Mouse (Mus musculus) thymus, postnatal 10 days (tissue): ENCODE data around the gene Itsn2.
"Not testable (repeated sequence)": the region's sequence is repeated elsewhere in the genome, so short reads cannot be mapped to it uniquely, and the experiment has no call there.

ENCODE experiments used
- DNase-seq, 2 experiments: peaks; one replicate each; pipeline ENCODE4 v3.0.0; 2021; ENCODE audit warnings: low spot score in 2 of 2

Itsn2 gene

GRCm38 (mm10) chr12:4598666-4599428, 6.4 kb downstream of the Itsn2 start:
- DNase-seq: no peak

DNA sequence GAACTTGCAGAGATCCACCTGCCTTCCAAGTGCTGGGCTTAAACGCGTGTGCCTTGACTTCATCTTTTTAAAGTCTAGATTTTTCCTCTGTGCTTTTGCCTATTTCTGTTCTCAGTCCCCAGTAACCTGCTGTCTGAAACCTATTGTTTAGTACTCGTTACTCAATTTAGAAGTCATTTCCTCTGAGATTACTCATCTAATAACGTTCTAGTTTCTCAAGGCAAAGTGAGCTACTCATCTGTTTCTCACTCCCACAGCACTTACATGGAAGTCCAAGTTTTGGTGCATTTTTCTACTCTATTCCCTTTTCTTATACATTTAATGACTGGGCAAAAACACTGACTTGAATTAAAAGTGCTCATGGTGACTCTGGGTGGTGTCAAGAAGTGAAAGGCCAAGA, 7.3 kb downstream of the Itsn2 start:
- no peak for DNase-seq

DNA sequence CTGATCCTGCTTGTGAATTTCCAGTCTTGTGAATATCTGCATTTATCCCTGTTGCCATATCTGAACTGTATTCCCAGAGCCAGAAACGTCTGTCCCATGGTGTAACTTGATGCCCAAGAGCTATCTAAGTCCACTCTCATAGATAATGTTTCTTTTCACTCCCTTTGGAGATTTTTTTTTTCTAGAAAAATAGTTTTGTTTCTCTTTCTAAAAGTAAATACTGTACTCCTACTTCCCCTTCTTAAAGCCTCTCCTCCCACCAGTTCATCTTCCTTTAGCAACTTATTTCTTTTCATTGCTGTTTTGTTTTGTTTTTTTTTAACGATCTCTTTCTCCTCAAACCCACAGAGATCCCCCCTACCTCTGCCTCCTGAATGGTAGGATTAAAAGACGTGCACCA, 14.2 kb downstream of the Itsn2 start:
- DNase-seq: no peak

- no peak for DNase-seq
Measured at GRCm38 (mm10) chr12:4614722-4615121, 22.3 kb downstream of the Itsn2 start.

DNA sequence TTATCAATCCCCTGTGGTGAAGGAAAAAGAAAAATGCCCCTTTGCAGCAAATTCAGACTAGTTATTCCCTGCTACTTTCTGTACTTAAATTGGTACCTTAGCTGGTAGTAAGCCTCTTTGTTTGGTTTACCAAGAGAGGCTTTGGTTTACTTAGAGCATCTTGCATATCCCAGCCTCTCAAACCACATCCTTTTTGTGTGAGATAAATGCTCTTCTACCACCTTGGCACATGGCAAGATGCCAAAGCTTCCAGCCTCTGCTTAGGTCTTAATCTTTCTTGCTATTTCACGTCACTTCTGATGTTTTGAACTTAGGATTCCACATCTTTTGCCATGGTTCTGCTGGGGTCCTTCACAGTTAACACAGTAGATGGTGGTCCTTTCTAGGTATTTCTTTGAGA, 31.8 kb downstream of the Itsn2 start:
- peak in 1 of 2 experiments; percentile 21 for DNase-seq

- no peak for DNase-seq
Measured at GRCm38 (mm10) chr12:4632957-4633356, 40.5 kb downstream of the Itsn2 start.

GRCm38 (mm10) chr12:4638438-4638837, 46.0 kb downstream of the Itsn2 start:
- no peak for DNase-seq

GRCm38 (mm10) chr12:4640737-4641136, 48.3 kb downstream of the Itsn2 start:
- DNase-seq: no peak

DNA sequence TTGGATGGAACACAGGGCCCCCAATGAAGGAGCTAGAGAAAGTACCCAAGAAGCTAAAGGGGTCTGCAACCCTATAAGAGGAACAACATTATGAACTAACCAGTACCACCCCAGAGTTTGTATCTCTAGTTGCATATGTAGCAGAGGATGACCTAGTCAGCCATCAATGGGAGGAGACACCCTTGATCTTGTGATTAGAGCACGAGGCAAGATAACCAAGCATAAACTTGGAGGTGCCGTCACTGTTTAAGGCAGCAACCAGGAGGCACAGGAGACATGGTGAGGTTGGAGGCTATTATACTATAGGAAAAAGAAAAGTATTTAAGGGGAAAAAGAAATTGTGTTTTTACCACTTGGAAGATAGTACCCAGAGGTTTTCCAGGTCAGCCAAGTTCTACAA, 64.4 kb downstream of the Itsn2 start:
- DNase-seq: no peak

DNA sequence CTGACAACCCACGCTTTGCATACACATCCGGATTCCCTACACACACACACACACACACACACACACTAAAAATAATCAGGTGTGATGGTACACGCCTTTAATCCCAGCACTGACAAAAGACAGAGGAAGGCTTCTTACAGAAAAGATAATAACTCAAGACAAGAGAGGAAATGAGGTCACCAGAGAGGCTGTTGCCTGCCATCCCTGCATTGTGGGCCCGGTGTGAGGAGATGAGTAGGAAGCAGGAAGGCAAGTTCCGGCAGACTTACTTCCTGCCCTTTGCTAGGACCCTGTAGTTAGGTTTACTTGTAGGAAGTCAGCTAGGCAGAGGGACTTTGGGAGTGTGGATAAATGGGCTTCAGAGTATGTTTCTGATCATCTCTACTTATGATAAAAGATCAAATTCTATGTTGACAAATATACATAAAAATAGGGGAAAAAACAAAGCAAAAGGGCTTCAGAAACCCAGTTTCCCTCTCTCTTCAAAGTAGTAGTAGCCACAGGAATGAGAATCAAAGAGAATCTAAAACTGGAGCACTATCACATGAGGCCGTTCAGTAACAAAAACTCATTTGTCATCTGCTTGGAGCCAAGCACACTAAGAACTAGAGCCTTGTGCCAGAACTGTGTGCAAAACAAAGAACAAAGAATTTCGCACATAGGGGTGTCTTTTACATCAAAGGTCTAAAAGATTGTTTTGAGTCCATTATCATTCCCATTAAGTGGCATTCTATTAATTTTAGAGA, 72.7 kb downstream of the Itsn2 start:
- no peak for DNase-seq

DNA sequence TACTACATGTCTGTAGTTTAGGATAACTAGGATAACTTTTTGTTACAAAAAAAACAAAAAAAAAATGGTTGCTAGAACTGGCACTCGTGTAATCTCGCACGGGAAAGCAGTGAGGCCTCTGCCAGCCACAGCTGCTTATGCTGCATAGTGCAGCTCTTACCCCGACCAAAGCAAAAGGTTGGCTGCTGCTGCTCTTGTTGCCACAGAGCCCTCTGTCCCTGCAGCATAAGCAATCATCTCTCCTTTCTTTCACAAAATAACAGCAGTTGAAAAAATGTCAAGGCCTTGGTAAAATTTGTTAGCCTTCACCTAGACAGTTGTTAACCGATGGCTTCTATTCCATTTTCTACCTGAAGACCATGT, 73.2 kb downstream of the Itsn2 start:
- no peak for DNase-seq

DNA sequence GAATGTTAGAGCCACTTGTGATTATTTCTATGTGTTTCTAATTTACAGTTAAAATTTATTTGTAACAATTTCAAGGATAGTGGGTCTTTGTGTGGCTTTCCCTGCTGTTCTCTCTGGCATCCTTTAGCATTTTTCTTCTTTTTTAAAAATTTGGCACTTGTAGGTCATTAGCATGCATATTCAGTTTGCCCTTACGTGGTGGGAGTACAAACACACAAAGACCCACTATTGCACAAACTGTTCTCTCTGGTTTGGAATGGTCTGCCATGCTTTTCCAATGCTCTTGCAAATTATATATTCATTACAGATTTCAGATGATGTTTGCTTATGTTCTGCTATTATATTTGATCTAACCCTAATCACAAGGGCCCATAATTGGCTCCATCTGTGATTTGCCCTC, 83.9 kb downstream of the Itsn2 start:
- no peak for DNase-seq

DNA sequence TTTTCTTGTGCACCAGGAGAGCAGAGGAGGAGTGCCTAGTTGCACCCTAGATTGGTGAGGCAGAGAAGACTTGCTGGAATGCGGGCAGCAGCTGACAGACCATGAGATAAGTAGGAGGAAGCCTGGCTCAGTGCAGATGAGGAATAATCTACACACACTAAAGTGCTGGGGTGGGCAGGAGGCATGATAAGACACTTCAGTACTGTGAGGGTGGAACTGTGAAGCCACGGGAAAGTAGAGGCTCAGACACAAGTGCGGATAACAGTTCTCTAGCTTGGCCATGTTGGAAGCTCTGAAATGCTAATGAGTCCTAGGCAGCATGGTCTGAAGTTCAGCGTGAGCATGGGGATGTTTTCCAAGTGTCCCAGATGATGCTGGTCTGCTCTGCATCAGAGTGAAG, 87.5 kb downstream of the Itsn2 start:
- DNase-seq: no peak

- no peak for DNase-seq
Measured at GRCm38 (mm10) chr12:4685441-4685840, 93.0 kb downstream of the Itsn2 start.

GRCm38 (mm10) chr12:4688386-4688785, 95.9 kb downstream of the Itsn2 start:
- DNase-seq: no peak

DNA sequence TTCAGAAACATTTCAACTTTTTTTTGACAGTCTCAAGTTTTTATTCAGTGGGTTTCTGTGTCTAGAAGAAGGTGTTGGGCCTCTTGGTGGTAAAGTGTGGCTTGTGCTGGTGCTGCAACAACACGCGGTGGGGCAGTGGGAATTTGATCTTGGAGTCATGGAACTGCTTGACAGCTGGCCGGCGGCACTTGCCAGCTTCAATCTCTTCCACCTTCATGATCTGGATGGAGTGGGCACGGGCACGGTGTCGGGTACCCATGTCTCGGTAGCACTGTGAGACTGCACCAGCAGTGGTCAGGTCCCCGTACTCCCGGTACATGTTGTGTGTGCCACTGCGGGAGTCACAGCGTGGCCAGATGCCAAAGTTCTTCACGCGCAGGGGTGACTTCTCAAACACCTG, 96.9 kb downstream of the Itsn2 start:
- no peak for DNase-seq

GRCm38 (mm10) chr12:4691193-4691592, 98.8 kb downstream of the Itsn2 start:
- no peak for DNase-seq

GRCm38 (mm10) chr12:4694534-4694933, 102.1 kb downstream of the Itsn2 start:
- DNase-seq: no peak

- not testable (repeated sequence) for DNase-seq
Measured at GRCm38 (mm10) chr12:4705626-4706025, 113.2 kb downstream of the Itsn2 start.

DNA sequence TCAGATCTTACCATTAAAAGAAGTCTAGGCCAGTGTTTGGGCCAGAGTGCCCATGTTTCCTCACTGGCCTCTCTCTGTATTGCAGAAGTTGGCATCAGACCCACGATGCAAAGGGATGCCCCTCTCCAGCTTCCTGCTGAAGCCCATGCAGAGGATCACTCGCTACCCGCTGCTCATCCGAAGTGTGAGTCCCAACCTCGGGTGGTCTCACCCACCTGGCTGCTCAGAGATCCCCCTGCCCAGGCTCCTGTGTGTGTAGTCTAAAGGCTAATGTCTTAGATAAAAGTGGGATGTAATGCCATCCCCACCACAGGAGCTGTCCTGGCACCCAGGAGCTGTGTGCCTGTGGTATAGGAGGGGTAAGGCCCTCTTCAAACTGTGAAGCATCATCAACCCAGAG, 113.7 kb downstream of the Itsn2 start:
- no peak for DNase-seq

DNA sequence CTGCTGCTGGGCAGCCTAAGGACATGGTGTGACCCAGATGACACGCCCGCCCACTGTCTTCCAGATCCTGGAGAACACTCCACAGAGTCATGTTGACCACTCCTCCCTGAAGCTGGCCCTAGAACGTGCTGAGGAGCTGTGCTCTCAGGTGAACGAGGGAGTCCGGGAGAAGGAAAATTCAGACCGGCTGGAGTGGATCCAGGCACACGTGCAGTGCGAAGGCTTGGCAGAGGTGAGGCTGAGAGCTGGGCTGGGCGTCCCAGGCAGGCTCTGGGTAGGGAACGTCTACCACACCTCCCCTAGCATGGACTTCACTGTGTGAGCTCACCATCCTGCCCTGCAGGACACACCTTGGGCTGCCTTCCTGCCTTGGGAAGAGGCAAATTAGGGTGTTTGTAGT, 114.5 kb downstream of the Itsn2 start:
- DNase-seq: no peak

DNA sequence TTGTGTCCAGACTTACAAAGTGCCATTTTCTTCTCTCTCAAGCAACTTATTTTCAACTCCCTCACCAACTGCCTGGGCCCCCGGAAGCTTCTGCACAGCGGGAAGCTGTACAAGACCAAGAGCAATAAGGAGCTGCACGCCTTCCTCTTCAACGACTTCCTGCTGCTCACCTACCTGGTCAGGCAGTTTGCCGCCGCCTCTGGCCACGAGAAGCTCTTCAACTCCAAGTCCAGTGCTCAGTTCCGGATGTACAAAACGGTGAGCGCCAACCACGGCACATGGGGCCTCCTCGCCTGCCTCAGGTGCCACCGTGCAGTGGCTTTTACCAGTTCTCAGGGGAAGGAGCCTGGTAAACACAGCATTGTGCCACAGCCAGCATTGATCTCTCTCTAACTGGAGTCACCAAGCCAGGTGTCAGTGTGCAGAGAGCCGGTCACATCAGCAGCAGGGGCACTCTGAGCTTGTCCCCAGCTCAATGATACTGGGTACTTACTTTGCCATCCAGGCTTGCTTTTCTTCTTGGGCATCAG, 115.1 kb downstream of the Itsn2 start:
- DNase-seq: peak in 1 of 2 experiments; percentile 26

DNA sequence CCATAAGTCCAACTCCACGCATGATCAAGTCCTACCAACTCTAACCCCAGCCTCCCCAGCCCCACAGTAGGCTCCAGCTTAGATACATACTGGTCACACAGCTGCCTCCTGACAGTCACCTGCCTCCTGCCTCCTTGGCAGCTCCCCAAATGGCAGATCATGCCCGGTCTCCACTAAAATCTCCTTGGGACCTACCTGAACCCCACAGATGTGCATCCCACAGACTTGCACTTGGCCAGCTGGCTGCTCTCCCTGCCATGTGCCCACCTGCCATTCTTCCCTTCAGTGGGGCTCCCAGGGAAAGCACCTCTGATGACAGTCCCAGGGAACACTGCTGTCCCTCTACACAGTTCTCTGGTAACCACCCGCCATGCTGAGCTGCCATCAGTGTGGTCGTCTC, 115.9 kb downstream of the Itsn2 start:
- no peak for DNase-seq
